In the genomic region with DNA sequence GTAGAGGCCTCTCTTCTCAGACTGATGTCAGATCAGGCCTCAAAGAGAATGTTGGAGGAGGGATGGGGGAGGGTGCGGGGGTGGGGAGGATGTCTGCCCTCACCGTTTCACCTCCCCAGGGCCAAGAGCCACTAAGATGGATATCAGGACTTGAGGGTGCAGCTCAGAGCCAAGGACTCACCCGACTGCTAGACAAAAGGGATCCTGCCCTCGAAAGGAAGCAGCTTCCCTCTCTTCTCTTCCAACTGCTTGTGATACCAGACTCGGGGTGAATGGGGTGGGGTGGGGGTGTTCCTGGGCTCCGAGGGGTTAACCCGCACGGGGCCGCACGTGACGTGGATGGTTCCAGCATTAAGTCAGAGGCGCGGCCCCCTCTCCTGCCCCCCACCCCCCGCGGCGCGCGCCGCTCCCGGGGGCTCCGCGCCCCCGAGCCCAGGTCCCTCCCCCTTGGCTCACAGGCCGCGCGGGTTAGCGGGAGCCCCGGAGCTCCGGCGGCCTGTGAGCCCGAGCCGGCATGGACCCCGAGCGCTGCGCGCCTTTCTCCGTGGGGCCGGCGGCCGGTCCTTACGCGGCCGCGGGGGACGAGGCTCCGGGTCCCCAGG, we compare ENCODE assay signal across 9 mouse cellular contexts. TPM values are rescaled to one million over a fixed set of nuclear protein-coding genes. Genes with fewer than 3 reads are reported as not detected.
A peak's percentile ranks its signal among the peaks of the same experiment; 100 is the strongest.
DNase-seq lines count a peak whose midpoint lies in the region; ATAC-seq and TF ChIP-seq lines count a peak whose summit lies in the region.
"Had no signal": no experiment of that assay in that cellular context is flagged by ENCODE, and none has a peak within 500 bp of the region (broad histone marks: within the 10 kb centered on the region; RNA-seq: fewer than 3 reads in every experiment).

A gene (plus strand): TSS at position 370 of the 602 bp plus-strand sequence.

- no peak for TF ChIP-seq CTCF in lung, postnatal 0 days (IDR thresholded peaks at IDR 0.05)

- no peak for TF ChIP-seq EP300 in lung, postnatal 0 days (IDR thresholded peaks at IDR 0.05)

- peaks cover 72% of the 10 kb centered on the region for H3K27me3 ChIP-seq in lung, postnatal 0 days (replicated peaks; ENCODE audit: insufficient read depth, low read length)
- H3K27me3 ChIP-seq in forebrain, embryonic 14.5 days (replicated peaks; ENCODE audit: control insufficient read depth, insufficient read depth, low read length) = peaks cover 69% of the 10 kb centered on the region
- H3K27me3 ChIP-seq in limb, embryonic 15.5 days = peaks cover 70% of the 10 kb centered on the region
- peaks cover 62% of the 10 kb centered on the region for H3K27me3 ChIP-seq in stomach, embryonic 14.5 days (ENCODE audit: control insufficient read depth, insufficient read depth, low read length)

- H3K36me3 ChIP-seq in lung, postnatal 0 days (ENCODE audit: insufficient read depth, low read length) = no peaks in the 10 kb centered on the region
- no peaks in the 10 kb centered on the region for H3K36me3 ChIP-seq in forebrain, embryonic 14.5 days (ENCODE audit: control insufficient read depth, insufficient read depth, low read length)
- H3K36me3 ChIP-seq in limb, embryonic 15.5 days = no peaks in the 10 kb centered on the region
- H3K36me3 ChIP-seq in stomach, embryonic 14.5 days (ENCODE audit: control insufficient read depth, insufficient read depth, low read length) = no peaks in the 10 kb centered on the region

- WGBS in lung, postnatal 0 days = 1% methylated on average over 35 of the region's 46 CpGs
- 1% methylated on average over 43 of the region's 46 CpGs for WGBS in forebrain, embryonic 14.5 days
- WGBS in limb, embryonic 15.5 days = 4% methylated on average over 27 of the region's 46 CpGs
- 3% methylated on average over 23 of the region's 46 CpGs for whole genome bisulfite sequencing in stomach, embryonic 14.5 days

- intact Hi-C loops in left cerebral cortex, postnatal 36 days (cut with DNase I) = loop anchor here (10.0 kb wide), 1 partner anchor 240 kb away; no protein-coding TSS in a partner anchor

- no peak within 1 kb of the TSS for H3K27ac ChIP-seq in lung, postnatal 0 days (ENCODE audit: low read length)
- H3K27ac ChIP-seq in forebrain, embryonic 14.5 days (ENCODE audit: low read depth, low read length) = no peak within 1 kb of the TSS
- H3K27ac ChIP-seq in limb, embryonic 15.5 days = no peak within 1 kb of the TSS
- H3K27ac ChIP-seq in stomach, embryonic 14.5 days (ENCODE audit: low read length) = no peak within 1 kb of the TSS

- no peaks in the 10 kb centered on the region for H3K9me3 ChIP-seq in lung, postnatal 0 days (ENCODE audit: low read length)
- H3K9me3 ChIP-seq in forebrain, embryonic 14.5 days (replicated peaks; ENCODE audit: control insufficient read depth, low read length) = no peaks in the 10 kb centered on the region
- H3K9me3 ChIP-seq in limb, embryonic 15.5 days = no peaks in the 10 kb centered on the region
- H3K9me3 ChIP-seq in stomach, embryonic 14.5 days (ENCODE audit: control insufficient read depth, low read depth, low read length) = no peaks in the 10 kb centered on the region

- no peak within 1 kb of the TSS for H3K9ac ChIP-seq in lung, postnatal 0 days (replicated peaks; ENCODE audit: low read depth)
- peak within 1 kb of the TSS; percentile 37; the same call in 1 of the 2 replicates for H3K9ac ChIP-seq in forebrain, embryonic 14.5 days (ENCODE audit: low read length)
- H3K9ac ChIP-seq in limb, embryonic 15.5 days = peak within 1 kb of the TSS; percentile 31
- H3K9ac ChIP-seq in stomach, embryonic 14.5 days (replicated peaks; ENCODE audit: low read depth, low read length) = no peak within 1 kb of the TSS

- peak within 1 kb of the TSS; percentile 28 for H3K4me3 ChIP-seq in lung, postnatal 0 days (ENCODE audit: low read depth, low read length)
- peak within 1 kb of the TSS; percentile 32 for H3K4me3 ChIP-seq in forebrain, embryonic 14.5 days (ENCODE audit: low read depth, low read length)
- H3K4me3 ChIP-seq in limb, embryonic 15.5 days = peak within 1 kb of the TSS; percentile 52
- peak within 1 kb of the TSS; percentile 31 for H3K4me3 ChIP-seq in stomach, embryonic 14.5 days (ENCODE audit: low read depth, low read length)

- peak within 1 kb of the TSS; percentile 46 for H3K4me2 ChIP-seq in lung, postnatal 0 days (replicated peaks; ENCODE audit: low read depth, low read length)
- peak within 1 kb of the TSS; percentile 54 for H3K4me2 ChIP-seq in forebrain, embryonic 14.5 days (ENCODE audit: low read length)
- H3K4me2 ChIP-seq in limb, embryonic 15.5 days = peak within 1 kb of the TSS; percentile 88
- peak within 1 kb of the TSS; percentile 64 for H3K4me2 ChIP-seq in stomach, embryonic 14.5 days (replicated peaks; ENCODE audit: low read depth, low read length)

- no peak for DNase-seq in lung, postnatal 0 days (ENCODE audit: low spot score)
- DNase-seq in lung, adult 18-20 months = no peak
- DNase-seq in forebrain, embryonic 14.5 days (ENCODE audit: low spot score) = no peak
- DNase-seq in left cerebral cortex, postnatal 36 days (ENCODE audit: low spot score in 2 of 2) = no peak
- no peak for DNase-seq in ovary, adult 18-20 months (ENCODE audit: low spot score)
- no peak for DNase-seq in testis, postnatal 10 days (ENCODE audit: low spot score)

- H3K4me1 ChIP-seq in lung, postnatal 0 days (ENCODE audit: insufficient read depth, low read depth, low read length) = peaks cover 3% of the 10 kb centered on the region; the same call in 1 of the 2 replicates
- H3K4me1 ChIP-seq in forebrain, embryonic 14.5 days (ENCODE audit: control insufficient read depth, insufficient read depth, low read length) = peaks cover 8% of the 10 kb centered on the region
- H3K4me1 ChIP-seq in limb, embryonic 15.5 days = peaks cover 36% of the 10 kb centered on the region
- 0 out of 2 replicates have a peak, but pooled peaks cover 3% of the 10 kb centered on the region for H3K4me1 ChIP-seq in stomach, embryonic 14.5 days (ENCODE audit: control insufficient read depth, insufficient read depth, low read length)

- peak; percentile 38; the same call in 1 of the 2 replicates for ATAC-seq in lung, postnatal 0 days
- peak; percentile 27; the same call in 1 of the 2 replicates for ATAC-seq in forebrain, embryonic 14.5 days
- no peak for ATAC-seq in limb, embryonic 15.5 days (ENCODE audit: insufficient number of reproducible peaks, low FRiP score, low TSS enrichment, low read depth)
- ATAC-seq in stomach, embryonic 14.5 days (ENCODE audit: insufficient number of reproducible peaks, insufficient read depth, low FRiP score, low read depth) = peak; percentile 24; the same call in 1 of the 2 replicates

RNA-seq across cellular contexts. Expression of the gene that starts here (rescaled TPM):
- not detected in 2 replicates for polyA plus RNA-seq in lung, postnatal 0 days (2015; fragmentation: Nextera tagmentation; extraction: Ambion mirVana)
- polyA plus RNA-seq in forebrain, embryonic 14.5 days (2014; fragmentation: Nextera tagmentation; extraction: Ambion mirVana) = 2.4 and 2.6 TPM in 2 replicates
- polyA plus RNA-seq in limb, embryonic 15.5 days (2015; fragmentation: Nextera tagmentation; extraction: Ambion mirVana) = 10.4 and 10.5 TPM in 2 replicates
- polyA plus RNA-seq in stomach, embryonic 14.5 days (2014; fragmentation: Nextera tagmentation; extraction: Ambion mirVana) = not detected in 2 replicates
- total RNA-seq in left cerebral cortex, postnatal 36 days (2021) = 1 to 10 TPM in 1 of 2 experiments, under 1 TPM in 1; 0.96 to 1.5 TPM
- total RNA-seq: liver, adult 2 months had no signal
- polyA plus RNA-seq: liver, adult 2 months had no signal

Comparison
In these comparisons a context has a peak if more than half of its experiments do, and no peak if none do; other contexts are left out.
1. Peak in ATAC-seq, H3K4me3 ChIP-seq and H3K4me2 ChIP-seq in lung, postnatal 0 days; RNA of the gene not detected or under 1 TPM.
2. Peak in ATAC-seq, H3K4me3 ChIP-seq and H3K4me2 ChIP-seq in stomach, embryonic 14.5 days; RNA of the gene not detected or under 1 TPM.
3. H3K9ac ChIP-seq: peak in forebrain, embryonic 14.5 days (single experiment) and limb, embryonic 15.5 days (single experiment); none in lung, postnatal 0 days (single experiment) and stomach, embryonic 14.5 days (single experiment).
4. Peak in every context shown above with its lines, with median percentiles within 50 percentile points of each other: H3K4me2 ChIP-seq and H3K4me3 ChIP-seq.